Mouse (Mus musculus): ENCODE results near the gene St8sia1. TPM values are rescaled to one million over a fixed set of nuclear protein-coding genes. Genes with fewer than 3 reads are reported as not detected.
"Not testable (repeated sequence)": the region's sequence is repeated elsewhere in the genome, so short reads cannot be mapped to it uniquely, and the experiment has no call there.

The St8sia1 gene
- 0.50 TPM in 1 of 2 replicates, not detected in the other for total RNA-seq (2017)

GRCm38 (mm10) chr6:142964076-142964530 is at the start of gene St8sia1:
St8sia1 (minus strand) TSS chr6:142964452.
- ATAC-seq (replicated peaks; ENCODE audit: low read depth, poor library complexity, severe bottlenecking) = no peak

GRCm38 (mm10) chr6:143012513-143013215 is 48.4 kb upstream of the St8sia1 start:
- ATAC-seq (replicated peaks; ENCODE audit: low read depth, poor library complexity, severe bottlenecking) = no peak

GRCm38 (mm10) chr6:143008865-143009264 is 44.6 kb upstream of the St8sia1 start:
- no peak for ATAC-seq (replicated peaks; ENCODE audit: low read depth, poor library complexity, severe bottlenecking)

GRCm38 (mm10) chr6:143005209-143005608 is 41.0 kb upstream of the St8sia1 start:
- not testable (repeated sequence) for ATAC-seq (replicated peaks; ENCODE audit: low read depth, poor library complexity, severe bottlenecking)

GRCm38 (mm10) chr6:143004801-143005200 is 40.5 kb upstream of the St8sia1 start:
- no peak for ATAC-seq (replicated peaks; ENCODE audit: low read depth, poor library complexity, severe bottlenecking)

- ATAC-seq (replicated peaks; ENCODE audit: low read depth, poor library complexity, severe bottlenecking) = no peak
These were observed 34.2 kb upstream of the St8sia1 start for GRCm38 (mm10) chr6:142998221-142998999.

GRCm38 (mm10) chr6:142996887-142997286 is 32.6 kb upstream of the St8sia1 start:
- ATAC-seq (replicated peaks; ENCODE audit: low read depth, poor library complexity, severe bottlenecking) = no peak

GRCm38 (mm10) chr6:142995567-142995966 is 31.3 kb upstream of the St8sia1 start:
- ATAC-seq (replicated peaks; ENCODE audit: low read depth, poor library complexity, severe bottlenecking) = 0 out of 2 replicates have a peak, but pooled peaks have one; percentile 24

GRCm38 (mm10) chr6:142994821-142995220 is 30.6 kb upstream of the St8sia1 start:
- ATAC-seq (replicated peaks; ENCODE audit: low read depth, poor library complexity, severe bottlenecking) = no peak

GRCm38 (mm10) chr6:142993705-142994698 is 29.8 kb upstream of the St8sia1 start:
- peak; percentile 47; the same call in 1 of the 2 replicates for ATAC-seq (replicated peaks; ENCODE audit: low read depth, poor library complexity, severe bottlenecking)

GRCm38 (mm10) chr6:142992971-142993370 is 28.7 kb upstream of the St8sia1 start:
- ATAC-seq (replicated peaks; ENCODE audit: low read depth, poor library complexity, severe bottlenecking) = no peak

GRCm38 (mm10) chr6:142992099-142992498 is 27.8 kb upstream of the St8sia1 start:
- ATAC-seq (replicated peaks; ENCODE audit: low read depth, poor library complexity, severe bottlenecking) = no peak

- no peak for ATAC-seq (replicated peaks; ENCODE audit: low read depth, poor library complexity, severe bottlenecking)
These were observed 27.3 kb upstream of the St8sia1 start for GRCm38 (mm10) chr6:142991391-142992059.

- ATAC-seq (replicated peaks; ENCODE audit: low read depth, poor library complexity, severe bottlenecking) = no peak
These were observed 26.3 kb upstream of the St8sia1 start for GRCm38 (mm10) chr6:142990516-142990915.

- peak; percentile 74 for ATAC-seq (replicated peaks; ENCODE audit: low read depth, poor library complexity, severe bottlenecking)
These were observed 25.2 kb upstream of the St8sia1 start for GRCm38 (mm10) chr6:142989495-142989894.

- peak; percentile 81 for ATAC-seq (replicated peaks; ENCODE audit: low read depth, poor library complexity, severe bottlenecking)
These were observed 24.5 kb upstream of the St8sia1 start for GRCm38 (mm10) chr6:142988753-142989152.

GRCm38 (mm10) chr6:142988231-142988630 is 24.0 kb upstream of the St8sia1 start:
- no peak for ATAC-seq (replicated peaks; ENCODE audit: low read depth, poor library complexity, severe bottlenecking)

GRCm38 (mm10) chr6:142987616-142988015 is 23.4 kb upstream of the St8sia1 start:
- no peak for ATAC-seq (replicated peaks; ENCODE audit: low read depth, poor library complexity, severe bottlenecking)

GRCm38 (mm10) chr6:142986706-142987105 is 22.5 kb upstream of the St8sia1 start:
- not testable (repeated sequence) for ATAC-seq (replicated peaks; ENCODE audit: low read depth, poor library complexity, severe bottlenecking)
